Comparison of ENCODE assay signal across 23 mouse cellular contexts in genomic region chr2:145640255-145640984, GRCm38 (mm10).
"Had no signal": no experiment of that assay in that cellular context is flagged by ENCODE, and none has a peak within 500 bp of the region (broad histone marks: within the 10 kb centered on the region; RNA-seq: fewer than 3 reads in every experiment).

No protein-coding gene starts in this region.

- ATAC-seq: forebrain, postnatal 0 days; hindbrain, postnatal 0 days; intestine, embryonic 16.5 days; liver, embryonic 12.5 days had no signal

- H3K9me3 ChIP-seq: heart, embryonic 10.5 days; heart, embryonic 13.5 days; heart, embryonic 15.5 days; hindbrain, embryonic 13.5 days; hindbrain, embryonic 15.5 days; limb, embryonic 13.5 days; limb, embryonic 15.5 days; liver, embryonic 12.5 days had no signal

- H3K9ac ChIP-seq: forebrain, postnatal 0 days; heart, embryonic 13.5 days; heart, embryonic 15.5 days; hindbrain, embryonic 13.5 days; hindbrain, embryonic 15.5 days; limb, embryonic 13.5 days; limb, embryonic 15.5 days; liver, embryonic 12.5 days; liver, embryonic 14.5 days had no signal

- H3K4me1 ChIP-seq: heart, embryonic 10.5 days; heart, embryonic 13.5 days; heart, embryonic 15.5 days; hindbrain, embryonic 15.5 days; limb, embryonic 15.5 days; liver, embryonic 12.5 days had no signal

- H3K27me3 ChIP-seq: heart, embryonic 13.5 days; heart, embryonic 15.5 days; hindbrain, embryonic 13.5 days; hindbrain, embryonic 15.5 days; limb, embryonic 13.5 days; limb, embryonic 15.5 days; liver, embryonic 12.5 days had no signal

- DNase-seq: forebrain, postnatal 0 days; gastrocnemius, postnatal 14 days; gastrocnemius, postnatal 36 days; heart, adult 18-20 months; heart, postnatal 14 days; heart, postnatal 36 days; kidney, adult 11 months; kidney, adult 2 months; kidney, postnatal 14 days; layer of hippocampus, adult 9-11 months; layer of hippocampus, postnatal 36 days; left cerebral cortex, postnatal 4 days had no signal

- H3K4me3 ChIP-seq: heart, embryonic 10.5 days; heart, embryonic 13.5 days; heart, embryonic 15.5 days; hindbrain, embryonic 13.5 days; hindbrain, embryonic 15.5 days; limb, embryonic 13.5 days; limb, embryonic 15.5 days; liver, embryonic 12.5 days had no signal

- H3K4me2 ChIP-seq: heart, embryonic 13.5 days; heart, embryonic 15.5 days; hindbrain, embryonic 13.5 days; hindbrain, embryonic 15.5 days; limb, embryonic 13.5 days; limb, embryonic 15.5 days; liver, embryonic 12.5 days had no signal

- H3K27ac ChIP-seq: heart, embryonic 10.5 days; heart, embryonic 13.5 days; heart, embryonic 15.5 days; hindbrain, embryonic 13.5 days; hindbrain, embryonic 15.5 days; hindbrain, postnatal 0 days; limb, embryonic 13.5 days; limb, embryonic 15.5 days; liver, embryonic 12.5 days; liver, embryonic 14.5 days had no signal

- H3K36me3 ChIP-seq: heart, embryonic 10.5 days; heart, embryonic 13.5 days; heart, embryonic 15.5 days; hindbrain, embryonic 13.5 days; hindbrain, embryonic 15.5 days; limb, embryonic 13.5 days; limb, embryonic 15.5 days; liver, embryonic 12.5 days had no signal
